Mouse (Mus musculus): ENCODE measurements around the gene Itgb5.

GRCm38 (mm10) chr16:33892539-33892938 lies 63.1 kb downstream of the Itgb5 start:
- TF ChIP-seq CTCF (IDR thresholded peaks at IDR 0.05; ENCODE audit: low read depth, low read length) (no peak), EP300 (IDR thresholded peaks at IDR 0.05; ENCODE audit: insufficient read depth, low read depth, low read length) (no peak)
